Mouse (Mus musculus) frontal cortex, postnatal 25 days (tissue): ENCODE data around the gene Zfp710.

Experiments used
- DNase-seq, 2 experiments: peaks; one replicate each; pipeline ENCODE4 v3.0.0; 2022; ENCODE audit warnings: low spot score in 2 of 2

Gene Zfp710

DNA sequence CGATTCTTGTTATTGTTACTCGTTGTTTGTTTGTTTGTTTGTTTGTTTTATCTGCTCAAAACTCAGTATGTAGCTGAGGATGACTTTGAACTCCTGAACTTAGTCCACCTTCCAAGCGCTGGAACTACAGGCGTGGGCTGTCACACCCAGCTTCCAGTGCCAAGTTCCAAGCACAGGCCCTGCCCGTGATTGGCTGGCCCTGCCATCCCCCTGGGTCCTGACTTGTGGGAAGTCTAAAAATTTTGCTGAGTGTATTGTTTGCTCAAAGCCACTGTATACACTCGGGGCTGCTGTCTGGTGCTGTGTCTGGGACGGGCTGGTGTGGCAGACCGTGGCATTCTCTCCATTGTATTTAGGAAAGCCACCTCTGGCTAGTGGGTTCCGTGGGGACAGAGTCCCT is 53.2 kb downstream of the Zfp710 start:
- DNase-seq, result no peak

DNA sequence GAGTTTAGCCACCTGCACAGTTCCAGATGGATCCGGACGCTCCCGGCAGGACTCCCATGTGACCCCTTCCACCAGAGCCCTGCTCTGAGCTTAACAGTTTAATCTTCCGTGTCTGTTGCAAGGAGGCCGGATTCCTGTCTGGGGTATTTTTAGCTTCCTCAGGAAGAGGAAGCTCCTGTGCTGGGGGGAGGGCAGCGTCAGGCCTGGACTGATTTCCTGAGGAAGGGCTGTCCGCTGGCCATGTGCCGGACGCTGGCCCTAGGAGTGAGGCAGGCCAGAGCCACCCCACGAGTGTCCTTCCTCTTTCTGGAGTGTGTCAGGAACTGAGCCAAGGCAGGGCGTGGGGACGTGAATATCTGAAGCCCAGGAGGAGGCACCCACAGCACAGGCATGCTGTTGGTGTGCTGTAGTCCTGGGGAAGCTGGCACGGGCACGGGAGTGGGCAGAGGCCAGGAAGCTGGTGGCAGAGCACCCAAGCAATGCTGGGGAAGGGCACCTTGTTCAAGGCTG is 54.2 kb downstream of the Zfp710 start:
- peak in 1 of 2 experiments; percentile 39 for DNase-seq

DNA sequence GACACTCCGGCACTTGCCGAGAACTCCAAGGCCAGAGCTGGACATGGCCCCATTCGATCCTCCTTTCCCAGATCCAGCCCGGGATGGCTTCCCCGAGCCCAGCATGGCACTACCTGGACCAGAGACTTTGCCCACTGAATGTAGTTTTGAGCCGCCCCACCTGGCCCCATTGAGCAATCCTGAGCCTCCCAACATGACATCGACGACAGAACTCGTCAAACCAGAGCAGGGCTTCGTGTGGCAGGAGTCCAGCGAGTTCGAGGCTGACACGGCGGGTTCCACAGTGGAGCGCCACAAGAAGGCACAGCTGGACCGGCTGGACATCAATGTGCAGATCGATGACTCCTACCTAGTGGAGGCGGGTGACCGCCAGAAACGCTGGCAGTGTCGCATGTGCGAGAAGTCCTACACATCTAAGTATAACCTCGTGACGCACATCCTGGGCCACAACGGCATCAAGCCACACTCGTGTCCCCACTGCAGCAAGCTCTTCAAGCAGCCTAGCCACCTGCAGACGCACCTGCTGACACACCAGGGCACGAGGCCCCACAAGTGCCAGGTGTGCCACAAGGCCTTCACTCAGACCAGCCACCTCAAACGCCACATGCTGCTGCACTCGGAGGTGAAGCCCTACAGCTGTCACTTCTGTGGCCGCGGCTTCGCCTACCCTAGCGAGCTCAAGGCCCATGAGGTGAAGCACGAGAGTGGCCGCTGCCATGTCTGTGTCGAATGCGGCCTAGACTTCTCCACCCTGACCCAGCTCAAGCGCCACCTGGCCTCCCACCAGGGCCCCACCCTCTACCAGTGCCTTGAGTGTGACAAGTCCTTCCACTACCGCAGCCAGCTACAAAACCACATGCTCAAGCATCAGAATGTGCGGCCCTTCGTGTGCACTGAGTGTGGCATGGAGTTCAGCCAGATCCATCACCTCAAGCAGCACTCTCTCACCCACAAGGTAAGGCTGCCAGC is 57.3 kb downstream of the Zfp710 start:
- DNase-seq, result no peak

DNA sequence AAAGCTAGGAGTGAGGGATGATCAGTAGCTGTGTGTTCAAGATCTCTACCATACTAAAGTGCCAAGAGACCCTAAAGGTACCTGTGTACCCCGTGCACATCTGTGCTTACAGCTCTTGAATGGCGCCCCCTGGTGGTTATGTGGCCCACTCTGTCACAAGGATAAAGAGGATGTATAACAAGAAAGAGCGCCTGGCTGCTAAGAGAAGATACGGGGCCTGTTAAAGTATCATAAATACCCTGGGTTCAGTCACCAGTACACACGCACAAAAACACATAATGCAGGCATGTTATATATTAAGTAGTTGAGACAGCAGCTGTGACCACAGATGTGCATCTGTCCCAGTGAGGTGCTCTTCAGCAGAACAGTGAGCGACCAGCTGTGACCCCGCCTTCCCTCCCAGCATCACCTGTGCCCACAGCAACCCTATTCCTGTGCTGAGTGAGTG is 59.9 kb downstream of the Zfp710 start:
- no peak for DNase-seq

GRCm38 (mm10) chr7:80085970-80086715 is 61.5 kb downstream of the Zfp710 start:
- no peak for DNase-seq

GRCm38 (mm10) chr7:80088191-80088590 is 63.6 kb downstream of the Zfp710 start:
- no peak for DNase-seq

GRCm38 (mm10) chr7:80090191-80091003 is 65.8 kb downstream of the Zfp710 start:
- DNase-seq, result no peak

- DNase-seq, result no peak
These were observed 66.6 kb downstream of the Zfp710 start for GRCm38 (mm10) chr7:80091004-80091865.

- DNase-seq, result no peak
These were observed 67.2 kb downstream of the Zfp710 start for GRCm38 (mm10) chr7:80091866-80092210.

GRCm38 (mm10) chr7:80092351-80093046 is 67.9 kb downstream of the Zfp710 start:
- peak in 1 of 2 experiments; percentile 66 for DNase-seq

GRCm38 (mm10) chr7:80094481-80094880 is 69.9 kb downstream of the Zfp710 start:
- no peak for DNase-seq

GRCm38 (mm10) chr7:80095598-80096309 is 71.1 kb downstream of the Zfp710 start:
- no peak for DNase-seq

DNA sequence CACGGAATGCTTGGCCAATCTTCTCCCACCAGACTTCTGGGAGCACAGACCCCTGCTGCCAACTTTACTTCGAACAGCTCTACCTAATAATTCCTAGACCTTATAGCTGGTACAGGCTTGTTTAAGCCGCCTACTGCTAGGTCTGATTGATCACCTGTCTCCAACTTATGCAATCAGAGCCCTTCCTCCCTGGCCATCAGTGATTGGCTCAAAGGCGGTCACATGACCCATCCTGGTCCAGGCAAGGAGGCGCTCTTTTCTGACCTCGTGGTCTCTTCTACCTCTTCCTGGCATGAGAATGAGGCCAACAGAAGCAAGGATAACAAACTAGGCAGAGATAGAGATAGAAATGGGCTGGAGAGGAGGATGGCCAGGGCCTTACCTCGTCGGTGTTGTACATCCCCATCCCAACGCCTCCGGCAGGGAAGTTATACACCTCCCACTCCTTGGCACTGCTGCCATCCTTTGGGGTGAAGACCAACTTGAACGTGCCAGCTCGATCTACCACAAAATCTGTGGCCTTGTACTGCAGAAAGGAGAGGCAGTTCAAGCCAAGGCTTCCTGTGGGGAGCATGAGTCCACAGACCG is 73.9 kb downstream of the Zfp710 start:
- no peak for DNase-seq

DNA sequence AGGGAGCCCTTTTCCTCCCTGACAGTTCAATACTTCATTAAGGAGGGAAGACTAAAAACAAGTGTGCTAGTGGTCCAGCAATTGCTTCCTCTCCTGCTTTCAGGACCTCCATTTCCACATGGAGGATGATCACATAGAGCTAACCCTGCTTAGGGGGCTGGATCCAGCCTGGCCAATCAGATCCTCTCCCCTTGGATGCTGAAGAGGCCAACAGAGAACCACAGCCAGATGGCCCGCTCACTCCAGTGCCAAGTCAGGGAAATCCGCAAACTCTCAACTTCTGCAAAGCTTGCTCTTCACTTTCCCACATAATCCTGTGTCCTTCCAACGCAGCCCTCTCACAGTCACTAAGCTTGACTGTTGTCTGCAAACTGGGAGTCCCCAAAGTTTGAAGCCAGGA is 78.7 kb downstream of the Zfp710 start:
- no peak for DNase-seq

- DNase-seq, result no peak
These were observed 81.2 kb downstream of the Zfp710 start for GRCm38 (mm10) chr7:80105637-80106390.

DNA sequence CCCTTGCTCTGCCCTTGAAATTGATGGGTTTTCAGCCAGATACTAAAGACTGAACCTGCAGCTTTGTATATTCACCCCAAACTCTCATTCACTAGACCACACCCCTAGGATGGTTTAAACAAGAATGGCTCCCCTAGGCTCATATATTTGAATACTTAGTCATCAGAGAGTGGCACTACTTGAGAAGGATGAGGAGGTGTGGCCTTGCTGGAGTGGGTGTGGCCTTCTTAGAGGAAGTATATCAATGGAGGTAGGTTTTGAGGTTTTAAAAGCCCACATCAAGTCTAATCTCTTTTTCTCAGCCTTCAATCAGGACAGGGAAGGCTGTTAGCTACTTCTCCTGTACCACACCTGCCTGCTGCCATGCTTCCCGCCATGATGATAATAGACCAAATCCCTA is 81.8 kb downstream of the Zfp710 start:
- DNase-seq, result no peak

- DNase-seq, result no peak
These were observed 86.7 kb downstream of the Zfp710 start for GRCm38 (mm10) chr7:80111066-80112045.
